Mouse (Mus musculus): ENCODE measurements at regions not wholly inside any gene's neighbourhood (a gene's known extent, or its start where the extent isn't known, plus 50 kb on each side); places are given as distances from the start of the nearest gene placed in this dataset.

- no peak for TF ChIP-seq POLR2A (IDR thresholded peaks at IDR 0.05; ENCODE audit: control insufficient read depth, low read depth, low read length)
- TF ChIP-seq CTCF (IDR thresholded peaks at IDR 0.05; ENCODE audit: control insufficient read depth, insufficient read depth, insufficient replicate concordance, low read depth, low read length): no peak
Measured at GRCm38 (mm10) chr9:83719811-83720210, 86.3 kb downstream of the Elovl4 start.

All from testis, adult 2 months (tissue).